Mouse (Mus musculus): Measurements from ENCODE around the gene Ddr2. TPM values are rescaled to one million over a fixed set of nuclear protein-coding genes. Genes with fewer than 3 reads are reported as not detected.

Ddr2 gene
- polyA plus RNA-seq, 1 experiment from 2014 or later, result 8.9 TPM

DNA sequence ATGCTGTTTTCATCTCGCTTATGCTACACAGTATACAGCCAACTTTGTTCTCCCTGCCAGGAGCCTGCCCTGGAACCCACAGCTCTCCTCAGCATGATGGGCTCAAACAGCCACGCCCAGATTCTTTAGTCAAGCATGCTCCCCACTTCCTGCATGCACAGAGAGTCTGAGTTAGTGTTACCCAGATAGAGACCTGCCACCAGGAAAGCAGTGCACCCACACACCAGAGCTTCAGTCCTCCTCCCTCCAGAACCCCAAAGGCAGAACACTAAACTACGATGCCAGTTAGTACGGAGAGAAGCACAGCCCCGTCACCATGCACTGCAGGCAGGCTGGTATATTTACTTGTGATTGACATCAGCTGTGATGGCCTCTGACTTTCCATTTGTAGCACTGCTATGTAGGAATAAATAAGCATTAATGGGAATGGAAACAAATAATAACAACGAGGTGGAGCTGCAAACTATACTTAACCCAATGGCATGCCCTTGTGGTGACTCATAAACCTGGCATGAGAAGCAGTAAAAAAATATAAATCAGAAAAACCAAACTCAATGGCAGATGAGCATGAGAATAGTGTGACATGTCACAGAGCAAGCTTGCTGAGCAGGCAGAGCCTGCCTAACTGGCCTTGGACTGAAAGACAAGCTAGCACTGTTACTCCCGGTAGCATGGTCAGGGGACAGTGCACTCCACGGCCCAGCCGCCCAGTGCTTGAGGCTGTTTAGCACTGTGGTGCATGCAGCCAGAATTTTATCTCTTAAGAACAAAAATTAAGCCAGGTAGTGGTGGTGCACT, 37.3 kb upstream of the Ddr2 start:
- H3K9ac ChIP-seq (replicated peaks; ENCODE audit: low read length), result no peak overlapping the region

DNA sequence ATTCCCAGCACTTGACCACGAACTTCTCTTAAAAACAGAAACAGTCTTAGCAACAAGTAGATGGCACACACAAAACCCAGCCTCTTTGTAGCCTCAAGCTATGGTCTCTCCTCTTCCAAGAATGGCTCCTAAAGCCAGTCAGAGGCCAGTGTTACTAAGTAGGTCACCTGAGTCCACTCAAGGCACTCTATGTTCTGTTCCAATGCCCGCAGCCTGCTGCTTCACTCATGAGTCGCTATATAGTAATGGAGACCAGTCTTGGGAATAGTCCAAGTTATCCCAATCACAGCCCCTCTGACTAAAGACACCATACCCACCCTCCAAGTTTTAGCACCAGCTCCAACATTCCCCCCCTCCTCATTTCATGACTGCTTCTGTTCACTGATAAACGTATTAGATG, 35.0 kb upstream of the Ddr2 start:
- H3K4me1 ChIP-seq (ENCODE audit: control insufficient read depth, insufficient read depth, low read length), result no peaks in the 10 kb centered on the region
- H3K36me3 ChIP-seq (ENCODE audit: control insufficient read depth, insufficient read depth, low read length), result peaks cover 47% of the 10 kb centered on the region
- DNase-seq, result no peak
- no peak overlapping the region for H3K4me3 ChIP-seq (replicated peaks; ENCODE audit: low read depth, low read length)
- ATAC-seq (ENCODE audit: low FRiP score, low TSS enrichment), result no peak
- H3K9me3 ChIP-seq (ENCODE audit: control insufficient read depth, low read length), result no peaks in the 10 kb centered on the region
- no peak overlapping the region for H3K4me2 ChIP-seq (ENCODE audit: low read length)
- no peaks in the 10 kb centered on the region for H3K27me3 ChIP-seq (ENCODE audit: control insufficient read depth, insufficient read depth, low read length)
- 97% methylated on average over 4 of the region's 4 CpGs for WGBS
- no peak overlapping the region for H3K9ac ChIP-seq (replicated peaks; ENCODE audit: low read length)
- H3K27ac ChIP-seq (replicated peaks; ENCODE audit: low read depth, low read length), result no peak overlapping the region

More for the DNA sequence above, 37.3 kb upstream of the Ddr2 start:
- ATAC-seq (ENCODE audit: low FRiP score, low TSS enrichment) (no peak), DNase-seq (no peak)
- Histone ChIP-seq H3K4me1 (ENCODE audit: control insufficient read depth, insufficient read depth, low read length) (no peaks in the 10 kb centered on the region), H3K27me3 (ENCODE audit: control insufficient read depth, insufficient read depth, low read length) (no peaks in the 10 kb centered on the region), H3K36me3 (ENCODE audit: control insufficient read depth, insufficient read depth, low read length) (peaks cover 43% of the 10 kb centered on the region), H3K27ac (replicated peaks; ENCODE audit: low read depth, low read length) (no peak overlapping the region), H3K9me3 (ENCODE audit: control insufficient read depth, low read length) (no peaks in the 10 kb centered on the region), H3K4me3 (replicated peaks; ENCODE audit: low read depth, low read length) (no peak overlapping the region), H3K4me2 (ENCODE audit: low read length) (no peak overlapping the region)
- WGBS, result 93% methylated on average over 9 of the region's 9 CpGs

DNA sequence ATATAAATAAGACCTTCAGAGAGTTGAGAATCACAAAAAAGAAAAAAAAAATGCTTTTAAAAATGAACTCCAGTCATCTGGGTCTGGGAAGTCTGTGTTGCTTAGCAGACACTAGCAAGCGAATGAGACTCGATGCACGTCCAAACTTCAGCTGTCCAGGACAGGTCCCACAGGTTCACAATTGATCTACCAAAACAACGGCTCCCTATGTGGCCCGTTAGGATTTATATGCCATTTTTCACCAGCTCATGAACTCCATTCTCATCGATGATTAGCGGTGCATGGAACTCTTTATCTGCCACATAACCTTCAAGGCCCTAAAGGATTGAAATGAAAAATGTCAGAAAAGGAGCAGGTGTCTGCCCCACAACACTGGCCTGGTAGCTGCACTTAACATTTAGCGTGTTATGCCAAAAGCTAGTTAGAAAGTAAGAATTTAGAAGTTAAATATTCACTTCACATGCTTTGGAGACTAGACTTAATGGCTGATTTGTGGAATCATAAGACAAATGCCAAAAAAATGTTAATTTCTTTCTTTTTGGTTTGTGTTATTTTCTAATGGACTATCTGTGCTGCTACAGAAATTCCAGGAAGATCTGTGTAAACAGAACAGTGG, 31.8 kb upstream of the Ddr2 start:
- H3K27me3 ChIP-seq (ENCODE audit: control insufficient read depth, insufficient read depth, low read length), result no peaks in the 10 kb centered on the region

DNA sequence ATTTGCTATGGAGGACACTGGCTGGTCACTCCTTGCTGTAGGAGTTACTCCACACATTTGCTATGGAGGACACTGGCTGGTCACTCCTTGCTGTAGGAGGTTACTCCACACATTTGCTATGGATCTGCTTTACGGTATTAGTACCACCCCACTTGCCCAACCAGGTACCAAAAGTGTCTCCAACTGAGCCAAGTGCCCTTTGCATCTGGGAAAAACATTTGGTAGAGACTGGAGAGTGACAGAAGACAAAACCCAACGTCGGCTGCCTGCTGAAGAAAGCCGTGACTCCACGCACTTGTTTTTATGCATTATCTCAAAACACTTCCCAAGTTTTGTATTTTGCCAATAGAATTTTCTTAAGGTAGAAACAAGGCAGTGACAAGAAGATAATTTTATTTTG, 31.1 kb upstream of the Ddr2 start:
- ATAC-seq (ENCODE audit: low FRiP score, low TSS enrichment), result no peak
- WGBS, result 97% methylated on average over 5 of the region's 5 CpGs
- no peak overlapping the region for H3K9ac ChIP-seq (replicated peaks; ENCODE audit: low read length)
- no peaks in the 10 kb centered on the region for H3K9me3 ChIP-seq (ENCODE audit: control insufficient read depth, low read length)
- no peak overlapping the region for H3K27ac ChIP-seq (replicated peaks; ENCODE audit: low read depth, low read length)
- no peak overlapping the region for H3K4me3 ChIP-seq (replicated peaks; ENCODE audit: low read depth, low read length)
- no peak for DNase-seq
- no peak overlapping the region for H3K4me2 ChIP-seq (ENCODE audit: low read length)
- no peaks in the 10 kb centered on the region for H3K27me3 ChIP-seq (ENCODE audit: control insufficient read depth, insufficient read depth, low read length)
- H3K36me3 ChIP-seq (ENCODE audit: control insufficient read depth, insufficient read depth, low read length), result peaks cover 19% of the 10 kb centered on the region
- no peaks in the 10 kb centered on the region for H3K4me1 ChIP-seq (ENCODE audit: control insufficient read depth, insufficient read depth, low read length)

More for the DNA sequence above, 31.8 kb upstream of the Ddr2 start:
- Histone ChIP-seq H3K36me3 (ENCODE audit: control insufficient read depth, insufficient read depth, low read length) (peaks cover 22% of the 10 kb centered on the region), H3K4me1 (ENCODE audit: control insufficient read depth, insufficient read depth, low read length) (no peaks in the 10 kb centered on the region), H3K27ac (replicated peaks; ENCODE audit: low read depth, low read length) (no peak overlapping the region), H3K9me3 (ENCODE audit: control insufficient read depth, low read length) (no peaks in the 10 kb centered on the region), H3K4me2 (ENCODE audit: low read length) (no peak overlapping the region), H3K9ac (replicated peaks; ENCODE audit: low read length) (no peak overlapping the region), H3K4me3 (replicated peaks; ENCODE audit: low read depth, low read length) (no peak overlapping the region)
- WGBS, result 92% methylated on average over 8 of the region's 8 CpGs
- ATAC-seq (ENCODE audit: low FRiP score, low TSS enrichment), result no peak
- no peak for DNase-seq

DNA sequence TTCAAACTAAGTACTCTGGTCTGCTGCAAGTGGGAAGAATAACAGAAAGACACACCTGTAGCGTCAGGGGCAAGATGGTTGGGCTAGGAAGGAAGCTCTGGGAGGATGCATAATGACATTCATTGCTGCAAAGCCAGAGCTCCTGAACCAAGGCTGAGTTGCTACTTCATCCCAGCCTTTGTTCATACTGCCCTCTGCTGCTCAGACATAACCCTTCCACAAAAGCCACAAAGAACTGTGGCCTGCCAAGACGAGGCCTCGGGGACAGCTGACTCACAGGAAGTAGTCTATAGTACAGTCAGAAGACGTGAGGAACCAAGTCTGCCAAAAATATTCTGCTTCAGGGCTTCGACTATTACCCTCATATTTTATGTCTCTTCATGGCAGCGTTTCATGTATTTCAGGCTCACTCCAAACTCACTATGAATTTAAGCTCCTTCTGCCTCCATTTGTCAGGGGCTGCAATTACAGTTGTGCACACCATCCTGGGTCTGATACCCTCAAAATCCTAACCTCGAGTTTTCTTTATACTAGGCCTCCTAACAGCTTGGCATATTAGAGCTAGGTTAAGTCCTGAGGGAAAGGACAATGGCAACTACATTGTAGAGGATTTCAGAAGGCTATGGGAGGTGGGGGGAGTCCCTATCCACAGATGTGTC, 25.9 kb upstream of the Ddr2 start:
- Histone ChIP-seq H3K27me3 (ENCODE audit: control insufficient read depth, insufficient read depth, low read length) (no peaks in the 10 kb centered on the region), H3K4me2 (ENCODE audit: low read length) (no peak overlapping the region), H3K9me3 (ENCODE audit: control insufficient read depth, low read length) (no peaks in the 10 kb centered on the region), H3K4me3 (replicated peaks; ENCODE audit: low read depth, low read length) (no peak overlapping the region), H3K27ac (replicated peaks; ENCODE audit: low read depth, low read length) (no peak overlapping the region), H3K36me3 (ENCODE audit: control insufficient read depth, insufficient read depth, low read length) (peaks cover 3% of the 10 kb centered on the region; the same call in 1 of the 2 replicates), H3K9ac (replicated peaks; ENCODE audit: low read length) (no peak overlapping the region), H3K4me1 (ENCODE audit: control insufficient read depth, insufficient read depth, low read length) (no peaks in the 10 kb centered on the region)
- 31% methylated on average over 7 of the region's 7 CpGs for WGBS
- DNase-seq (peak; percentile 74), ATAC-seq (ENCODE audit: low FRiP score, low TSS enrichment) (no peak; the same call in 1 of the 2 replicates)

DNA sequence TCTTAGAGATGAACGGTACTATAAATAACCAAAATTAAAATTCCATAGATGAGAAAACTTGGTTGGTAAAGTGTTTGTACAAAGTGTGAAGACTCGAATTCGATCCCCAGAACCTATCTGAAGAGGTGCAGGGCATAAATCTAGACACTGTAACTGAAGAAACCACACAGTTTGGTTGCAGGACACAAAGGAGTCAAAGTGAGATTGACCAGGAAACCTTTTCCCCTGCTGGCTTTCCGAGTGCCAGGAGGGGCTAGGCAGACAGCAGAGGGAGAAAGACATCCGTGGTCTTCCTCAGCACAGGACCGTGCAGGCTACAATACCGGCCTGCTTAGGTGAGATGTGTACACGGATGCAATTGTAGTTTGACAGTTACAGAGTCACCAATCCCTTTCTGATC, 23.7 kb upstream of the Ddr2 start:
- H3K9me3 ChIP-seq (ENCODE audit: control insufficient read depth, low read length), result no peaks in the 10 kb centered on the region
- no peak overlapping the region for H3K4me3 ChIP-seq (replicated peaks; ENCODE audit: low read depth, low read length)
- WGBS, result 87% methylated on average over 8 of the region's 8 CpGs
- no peak overlapping the region for H3K27ac ChIP-seq (replicated peaks; ENCODE audit: low read depth, low read length)
- no peak overlapping the region for H3K9ac ChIP-seq (replicated peaks; ENCODE audit: low read length)
- no peak for DNase-seq
- H3K36me3 ChIP-seq (ENCODE audit: control insufficient read depth, insufficient read depth, low read length), result no peaks in the 10 kb centered on the region
- no peaks in the 10 kb centered on the region for H3K27me3 ChIP-seq (ENCODE audit: control insufficient read depth, insufficient read depth, low read length)
- ATAC-seq (ENCODE audit: low FRiP score, low TSS enrichment), result no peak
- H3K4me2 ChIP-seq (ENCODE audit: low read length), result no peak overlapping the region
- no peaks in the 10 kb centered on the region for H3K4me1 ChIP-seq (ENCODE audit: control insufficient read depth, insufficient read depth, low read length)

DNA sequence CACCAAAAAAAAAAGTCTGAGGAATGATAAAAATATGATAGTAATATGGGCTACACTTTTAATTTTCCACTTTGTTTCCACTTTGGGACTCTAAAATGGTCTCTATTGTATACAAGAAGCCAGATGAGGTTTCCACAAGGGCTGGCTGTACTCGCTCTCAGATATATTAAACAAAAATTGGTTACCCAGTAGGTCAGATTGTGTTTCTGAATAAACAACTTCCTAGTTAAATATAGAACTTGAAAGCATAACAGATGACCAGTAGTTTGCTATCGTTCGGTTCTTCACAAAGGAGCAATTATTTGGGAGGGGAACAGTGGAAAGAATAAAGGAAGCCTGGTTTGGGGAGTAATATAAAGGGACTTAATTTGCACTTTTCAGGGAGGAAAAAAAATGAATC, 20.4 kb upstream of the Ddr2 start:
- no peaks in the 10 kb centered on the region for H3K9me3 ChIP-seq (ENCODE audit: control insufficient read depth, low read length)
- no peak overlapping the region for H3K27ac ChIP-seq (replicated peaks; ENCODE audit: low read depth, low read length)
- H3K4me3 ChIP-seq (replicated peaks; ENCODE audit: low read depth, low read length), result no peak overlapping the region
- H3K4me1 ChIP-seq (ENCODE audit: control insufficient read depth, insufficient read depth, low read length), result no peaks in the 10 kb centered on the region
- ATAC-seq (ENCODE audit: low FRiP score, low TSS enrichment) (no peak), DNase-seq (no peak)
- H3K36me3 ChIP-seq (ENCODE audit: control insufficient read depth, insufficient read depth, low read length), result no peaks in the 10 kb centered on the region
- H3K4me2 ChIP-seq (ENCODE audit: low read length), result no peak overlapping the region
- WGBS, result 91% methylated on average over 3 of the region's 3 CpGs
- H3K27me3 ChIP-seq (ENCODE audit: control insufficient read depth, insufficient read depth, low read length), result no peaks in the 10 kb centered on the region
- no peak overlapping the region for H3K9ac ChIP-seq (replicated peaks; ENCODE audit: low read length)

DNA sequence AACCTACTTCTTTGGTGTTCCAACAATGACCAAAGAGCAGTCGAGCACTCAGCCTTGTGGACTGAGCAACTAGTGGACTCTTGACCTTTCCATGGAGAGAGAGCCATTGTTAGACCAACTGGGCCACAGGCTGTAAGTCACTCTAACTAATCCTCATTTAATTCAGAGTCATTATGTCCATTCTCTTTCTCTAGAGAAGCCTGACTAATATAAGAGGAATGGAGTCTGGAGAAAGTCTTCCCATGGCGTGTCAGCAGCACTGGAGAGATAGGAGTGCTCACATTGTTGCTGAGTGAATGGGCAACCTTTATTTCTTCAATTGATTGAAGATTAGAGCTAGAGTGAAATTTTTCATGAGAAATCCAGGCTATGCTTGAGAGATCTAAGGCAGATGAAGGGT, 14.1 kb upstream of the Ddr2 start:
- ATAC-seq (ENCODE audit: low FRiP score, low TSS enrichment) (no peak), DNase-seq (no peak)
- Histone ChIP-seq H3K27ac (replicated peaks; ENCODE audit: low read depth, low read length) (no peak overlapping the region), H3K4me3 (replicated peaks; ENCODE audit: low read depth, low read length) (no peak overlapping the region), H3K9ac (replicated peaks; ENCODE audit: low read length) (no peak overlapping the region), H3K9me3 (ENCODE audit: control insufficient read depth, low read length) (no peaks in the 10 kb centered on the region), H3K36me3 (ENCODE audit: control insufficient read depth, insufficient read depth, low read length) (no peaks in the 10 kb centered on the region), H3K4me2 (ENCODE audit: low read length) (no peak overlapping the region), H3K27me3 (ENCODE audit: control insufficient read depth, insufficient read depth, low read length) (no peaks in the 10 kb centered on the region), H3K4me1 (ENCODE audit: control insufficient read depth, insufficient read depth, low read length) (no peaks in the 10 kb centered on the region)
- 35% methylated on average over 2 of the region's 2 CpGs for WGBS
